Mouse (Mus musculus) erythroblast, embryonic 14.5 days (primary cell): ENCODE measurements around the gene Baz2b.

Experiments used
- GATA1 ChIP-seq: IDR thresholded peaks from 2 replicates; pipeline ENCODE4 v1.6.1; 2012; ENCODE audit warnings: low read length, inconsistent platforms, mixed read lengths
- TAL1 ChIP-seq: IDR thresholded peaks from 3 replicates; pipeline ENCODE4 v1.6.1; 2012; ENCODE audit warnings: low read length, inconsistent platforms, mixed read lengths

GRCm38 (mm10) chr2:60030991-60031390 lies 178.6 kb downstream of the Baz2b start:
- TF ChIP-seq GATA1 = no peak
- no peak for TF ChIP-seq TAL1
